Mouse (Mus musculus): ENCODE data around the gene 6430531B16Rik. TPM values are rescaled to one million over a fixed set of nuclear protein-coding genes. Genes with fewer than 3 reads are reported as not detected.
A peak's percentile ranks its signal among the peaks of the same experiment; 100 is the strongest.

The 6430531B16Rik gene
- polyA plus RNA-seq (2014; fragmentation: Nextera tagmentation; extraction: Ambion mirVana): 0.72 and 1.0 TPM in 2 replicates

DNA sequence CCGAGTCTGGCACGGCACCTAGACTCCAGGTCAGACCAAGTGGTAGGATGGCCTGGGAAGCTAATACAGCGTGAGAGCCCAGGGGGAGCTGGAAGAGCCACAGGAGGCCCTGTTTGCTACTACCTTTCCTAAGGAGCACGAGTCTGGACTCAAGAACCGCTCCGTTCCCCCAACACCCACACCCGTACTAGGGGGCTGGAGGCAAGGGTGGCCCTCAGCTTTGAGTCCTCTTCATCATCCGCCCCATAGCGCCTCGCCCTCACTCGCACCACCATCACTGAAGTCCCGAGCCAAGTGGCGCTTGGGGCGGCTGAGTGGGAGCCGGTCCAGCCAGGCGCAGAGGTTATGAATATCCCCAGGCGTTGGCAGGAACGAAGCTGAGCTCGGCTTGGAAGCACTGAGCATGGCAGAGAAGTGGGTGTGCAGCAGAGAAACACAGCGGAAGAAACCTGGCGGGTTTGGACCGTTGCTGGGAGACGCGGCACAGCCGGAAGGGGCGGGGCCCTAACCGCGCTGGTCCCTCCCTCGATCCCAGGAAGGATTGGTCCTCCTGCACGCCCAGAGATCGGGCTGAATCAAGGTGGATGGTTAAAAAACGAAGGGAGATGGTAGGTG lies at the start of gene 6430531B16Rik:
TSS of gene 6430531B16Rik (minus strand) at position 478 of the 615 bp plus-strand sequence.
- WGBS: 3% methylated on average over 32 of the region's 32 CpGs
- peak within 1 kb of the TSS; percentile 49 for H3K4me3 ChIP-seq (replicated peaks; ENCODE audit: low read length)
- peak; percentile 85 for DNase-seq (ENCODE audit: low spot score)
- H3K27ac ChIP-seq: peak within 1 kb of the TSS; percentile 64
- H3K9me3 ChIP-seq (ENCODE audit: control insufficient read depth, low read length): no peaks in the 10 kb centered on the region
- no peaks in the 10 kb centered on the region for H3K36me3 ChIP-seq (replicated peaks; ENCODE audit: control insufficient read depth, insufficient read depth)
- no peaks in the 10 kb centered on the region for H3K27me3 ChIP-seq (ENCODE audit: control insufficient read depth, insufficient read depth, low read length)
- peak within 1 kb of the TSS; percentile 70 for H3K9ac ChIP-seq
- ATAC-seq (ENCODE audit: low FRiP score): peak; percentile 94
- H3K4me1 ChIP-seq (replicated peaks; ENCODE audit: control insufficient read depth, insufficient read depth, low read length): peaks cover 13% of the 10 kb centered on the region; the same call in 1 of the 2 replicates
- peak within 1 kb of the TSS; percentile 88 for H3K4me2 ChIP-seq (replicated peaks)

- Histone ChIP-seq H3K4me3 (replicated peaks; ENCODE audit: low read length) (no peak overlapping the region), H3K27ac (no peak overlapping the region), H3K9me3 (ENCODE audit: control insufficient read depth, low read length) (no peaks in the 10 kb centered on the region), H3K4me1 (replicated peaks; ENCODE audit: control insufficient read depth, insufficient read depth, low read length) (no peaks in the 10 kb centered on the region), H3K27me3 (ENCODE audit: control insufficient read depth, insufficient read depth, low read length) (no peaks in the 10 kb centered on the region), H3K36me3 (replicated peaks; ENCODE audit: control insufficient read depth, insufficient read depth) (peaks cover 26% of the 10 kb centered on the region), H3K4me2 (replicated peaks) (no peak overlapping the region), H3K9ac (no peak overlapping the region)
- WGBS: 95% methylated on average over 17 of the region's 17 CpGs
- DNase-seq (ENCODE audit: low spot score) (no peak), ATAC-seq (ENCODE audit: low FRiP score) (no peak)
Measured at GRCm38 (mm10) chr7:140011336-140011735, 32.8 kb upstream of the 6430531B16Rik start.

DNA sequence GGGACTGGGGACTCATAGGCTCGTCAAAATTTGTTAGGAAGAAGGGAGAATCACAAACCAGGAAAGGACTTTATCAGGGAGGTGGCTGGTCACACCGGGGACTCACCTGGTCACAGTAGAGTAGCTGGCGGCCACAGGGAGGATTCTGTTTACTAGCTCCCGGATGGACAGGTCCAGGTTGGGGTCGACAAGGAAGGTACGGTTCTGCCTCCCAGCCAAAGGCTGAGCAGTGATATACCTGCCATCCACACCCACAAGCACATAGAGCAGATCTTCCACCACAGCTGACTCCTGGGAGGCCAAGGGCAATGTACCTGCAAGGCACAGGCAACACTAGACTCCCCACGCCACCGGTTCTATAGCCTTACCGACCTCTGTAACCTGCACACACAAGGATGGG lies 29.2 kb upstream of the 6430531B16Rik start:
- ATAC-seq (ENCODE audit: low FRiP score): no peak
- H3K4me1 ChIP-seq (replicated peaks; ENCODE audit: control insufficient read depth, insufficient read depth, low read length): no peaks in the 10 kb centered on the region
- 96% methylated on average over 9 of the region's 9 CpGs for whole genome bisulfite sequencing
- no peak overlapping the region for H3K9ac ChIP-seq
- no peak for DNase-seq (ENCODE audit: low spot score)
- H3K27me3 ChIP-seq (ENCODE audit: control insufficient read depth, insufficient read depth, low read length): no peaks in the 10 kb centered on the region
- no peak overlapping the region for H3K27ac ChIP-seq
- peaks cover 53% of the 10 kb centered on the region for H3K36me3 ChIP-seq (replicated peaks; ENCODE audit: control insufficient read depth, insufficient read depth)
- H3K4me2 ChIP-seq (replicated peaks): no peak overlapping the region
- H3K9me3 ChIP-seq (ENCODE audit: control insufficient read depth, low read length): no peaks in the 10 kb centered on the region
- H3K4me3 ChIP-seq (replicated peaks; ENCODE audit: low read length): no peak overlapping the region

DNA sequence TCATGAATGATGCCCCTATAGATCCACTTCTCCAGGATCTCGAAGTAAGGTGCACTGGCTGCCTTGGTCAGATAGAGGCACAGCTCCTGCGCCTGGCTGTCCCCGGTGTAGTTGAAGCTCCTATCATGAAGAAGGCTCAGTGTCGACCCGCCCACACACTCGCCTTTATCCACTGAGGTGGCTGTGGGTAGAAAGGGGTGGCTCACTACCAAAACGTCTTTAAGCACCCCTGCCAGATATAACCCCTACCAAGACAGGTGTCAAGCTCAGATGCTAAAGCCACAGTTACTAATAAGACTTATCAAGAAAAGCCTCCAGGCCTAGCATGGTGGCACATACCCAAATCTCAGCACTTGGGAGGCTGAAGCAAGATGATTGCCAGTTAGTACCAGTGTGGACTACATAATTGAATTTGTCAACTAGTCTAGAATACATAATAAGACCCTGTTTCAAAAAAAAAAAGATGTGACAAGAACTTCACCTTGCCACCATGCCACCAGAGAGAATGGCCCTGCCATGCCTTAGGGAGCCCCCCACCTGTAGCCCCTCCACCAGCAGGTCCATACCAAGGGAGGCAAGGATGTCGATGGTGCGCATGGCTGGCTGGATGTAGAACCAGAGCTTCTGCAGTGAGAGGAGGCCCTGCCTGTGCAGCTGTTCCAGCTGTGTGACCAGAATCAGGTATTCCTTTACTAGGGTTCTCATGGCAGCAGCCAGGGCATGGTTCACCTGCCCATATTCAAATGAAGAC lies 28.5 kb upstream of the 6430531B16Rik start:
- Histone ChIP-seq H3K9me3 (ENCODE audit: control insufficient read depth, low read length) (no peaks in the 10 kb centered on the region), H3K4me3 (replicated peaks; ENCODE audit: low read length) (no peak overlapping the region), H3K36me3 (replicated peaks; ENCODE audit: control insufficient read depth, insufficient read depth) (peaks cover 60% of the 10 kb centered on the region), H3K9ac (no peak overlapping the region), H3K27me3 (ENCODE audit: control insufficient read depth, insufficient read depth, low read length) (no peaks in the 10 kb centered on the region), H3K27ac (no peak overlapping the region), H3K4me2 (replicated peaks) (no peak overlapping the region), H3K4me1 (replicated peaks; ENCODE audit: control insufficient read depth, insufficient read depth, low read length) (no peaks in the 10 kb centered on the region)
- DNase-seq (ENCODE audit: low spot score) (no peak), ATAC-seq (ENCODE audit: low FRiP score) (no peak)
- WGBS: 93% methylated on average over 9 of the region's 9 CpGs

- no peak for ATAC-seq (ENCODE audit: low FRiP score)
- Histone ChIP-seq H3K9me3 (ENCODE audit: control insufficient read depth, low read length) (no peaks in the 10 kb centered on the region), H3K4me2 (replicated peaks) (no peak overlapping the region), H3K36me3 (replicated peaks; ENCODE audit: control insufficient read depth, insufficient read depth) (peaks cover 82% of the 10 kb centered on the region), H3K27me3 (ENCODE audit: control insufficient read depth, insufficient read depth, low read length) (no peaks in the 10 kb centered on the region), H3K9ac (no peak overlapping the region), H3K27ac (no peak overlapping the region), H3K4me3 (replicated peaks; ENCODE audit: low read length) (no peak overlapping the region), H3K4me1 (replicated peaks; ENCODE audit: control insufficient read depth, insufficient read depth, low read length) (no peaks in the 10 kb centered on the region)
- WGBS: 95% methylated on average over 8 of the region's 8 CpGs
- no peak for DNase-seq (ENCODE audit: low spot score)
Measured at GRCm38 (mm10) chr7:140004666-140005065, 26.1 kb upstream of the 6430531B16Rik start.

- Histone ChIP-seq H3K4me2 (replicated peaks) (no peak overlapping the region), H3K9ac (no peak overlapping the region), H3K9me3 (ENCODE audit: control insufficient read depth, low read length) (no peaks in the 10 kb centered on the region), H3K27ac (no peak overlapping the region), H3K4me1 (replicated peaks; ENCODE audit: control insufficient read depth, insufficient read depth, low read length) (no peaks in the 10 kb centered on the region), H3K36me3 (replicated peaks; ENCODE audit: control insufficient read depth, insufficient read depth) (peaks cover 96% of the 10 kb centered on the region), H3K4me3 (replicated peaks; ENCODE audit: low read length) (no peak overlapping the region), H3K27me3 (ENCODE audit: control insufficient read depth, insufficient read depth, low read length) (no peaks in the 10 kb centered on the region)
- ATAC-seq (ENCODE audit: low FRiP score) (no peak), DNase-seq (ENCODE audit: low spot score) (no peak)
- 66% methylated on average over 12 of the region's 12 CpGs for WGBS
Measured at GRCm38 (mm10) chr7:140001086-140001740, 22.7 kb upstream of the 6430531B16Rik start.

DNA sequence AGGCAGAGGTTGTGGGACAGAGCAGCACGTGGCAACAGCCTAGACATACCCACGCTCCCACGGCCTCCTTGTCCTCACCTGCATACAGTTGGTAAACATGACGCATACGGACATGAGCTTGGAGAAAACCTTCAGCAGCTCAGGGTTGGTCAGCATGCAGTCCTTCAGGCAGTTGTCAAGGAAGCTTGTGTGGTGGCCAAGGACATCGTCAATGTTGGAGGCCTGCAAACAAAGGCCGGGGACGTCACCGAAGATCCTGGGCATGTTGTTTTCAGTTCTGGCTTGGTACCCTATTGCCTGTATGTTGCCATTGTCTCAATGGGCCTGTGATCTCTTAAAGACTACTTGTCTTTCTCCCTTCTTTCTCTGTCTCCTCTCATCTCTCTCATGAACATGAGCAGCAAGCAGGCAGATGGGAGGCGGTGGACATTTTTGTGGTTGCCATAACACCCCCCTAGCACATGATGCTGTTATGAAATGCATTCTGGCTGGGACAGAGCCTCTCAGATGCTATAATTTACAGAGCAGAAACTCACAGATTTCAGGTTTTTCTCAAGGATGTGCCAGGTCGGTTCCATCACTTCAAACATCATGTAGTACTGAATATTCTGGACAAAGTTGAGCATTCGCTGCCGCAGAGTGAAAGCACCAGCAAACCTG lies 20.3 kb upstream of the 6430531B16Rik start:
- Histone ChIP-seq H3K9ac (no peak overlapping the region), H3K4me3 (replicated peaks; ENCODE audit: low read length) (no peak overlapping the region), H3K4me1 (replicated peaks; ENCODE audit: control insufficient read depth, insufficient read depth, low read length) (no peaks in the 10 kb centered on the region), H3K4me2 (replicated peaks) (no peak overlapping the region), H3K36me3 (replicated peaks; ENCODE audit: control insufficient read depth, insufficient read depth) (peaks cover 86% of the 10 kb centered on the region), H3K9me3 (ENCODE audit: control insufficient read depth, low read length) (no peaks in the 10 kb centered on the region), H3K27me3 (ENCODE audit: control insufficient read depth, insufficient read depth, low read length) (no peaks in the 10 kb centered on the region), H3K27ac (no peak overlapping the region)
- ATAC-seq (ENCODE audit: low FRiP score) (no peak), DNase-seq (ENCODE audit: low spot score) (no peak)
- 93% methylated on average over 13 of the region's 13 CpGs for WGBS

DNA sequence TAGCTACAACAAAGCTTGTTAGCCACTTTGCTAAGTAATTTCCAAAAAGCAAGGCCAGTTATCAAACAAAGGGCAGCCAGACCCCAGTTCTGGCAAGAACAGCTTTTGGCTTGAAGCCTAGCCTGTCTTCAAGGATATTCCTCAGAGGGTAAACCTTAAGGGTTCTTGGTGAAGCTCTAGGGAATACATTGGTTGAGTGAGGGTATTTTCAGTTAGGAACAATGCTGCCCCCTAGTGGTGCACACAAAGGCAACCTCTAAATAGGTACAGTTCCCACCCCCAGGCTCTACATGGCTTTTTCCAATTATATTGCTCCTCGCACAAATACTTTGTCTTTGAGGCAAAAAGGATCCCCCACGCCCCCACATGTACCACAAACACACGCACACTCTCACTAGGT lies 16.1 kb upstream of the 6430531B16Rik start:
- Histone ChIP-seq H3K27ac (no peak overlapping the region), H3K4me2 (replicated peaks) (no peak overlapping the region), H3K9ac (no peak overlapping the region), H3K36me3 (replicated peaks; ENCODE audit: control insufficient read depth, insufficient read depth) (peaks cover 47% of the 10 kb centered on the region), H3K4me3 (replicated peaks; ENCODE audit: low read length) (no peak overlapping the region), H3K9me3 (ENCODE audit: control insufficient read depth, low read length) (no peaks in the 10 kb centered on the region), H3K27me3 (ENCODE audit: control insufficient read depth, insufficient read depth, low read length) (no peaks in the 10 kb centered on the region), H3K4me1 (replicated peaks; ENCODE audit: control insufficient read depth, insufficient read depth, low read length) (no peaks in the 10 kb centered on the region)
- whole genome bisulfite sequencing: 35% methylated on average over 3 of the region's 3 CpGs
- no peak for ATAC-seq (ENCODE audit: low FRiP score)
- DNase-seq (ENCODE audit: low spot score): peak; percentile 72

DNA sequence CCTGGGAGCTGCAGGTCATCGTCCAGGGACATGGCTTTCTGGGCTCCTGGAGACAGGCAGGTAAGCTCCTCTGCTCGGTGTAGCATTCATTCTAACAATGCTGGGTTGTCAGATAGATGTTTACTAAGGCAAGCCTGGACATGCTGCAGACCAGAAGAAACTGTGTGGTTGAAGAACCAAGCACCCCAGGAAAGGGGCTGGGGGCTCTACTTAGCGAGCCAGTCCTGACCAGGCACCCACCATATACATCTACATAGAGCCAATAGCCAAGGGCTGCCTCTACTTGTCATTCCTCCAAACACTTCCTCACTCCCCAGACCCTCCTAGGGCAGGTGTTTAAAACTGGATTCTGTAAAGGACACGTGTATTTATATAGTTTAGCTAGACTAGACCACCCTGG lies 15.6 kb upstream of the 6430531B16Rik start:
- Histone ChIP-seq H3K4me2 (replicated peaks) (no peak overlapping the region), H3K9ac (no peak overlapping the region), H3K27ac (no peak overlapping the region), H3K4me1 (replicated peaks; ENCODE audit: control insufficient read depth, insufficient read depth, low read length) (no peaks in the 10 kb centered on the region), H3K36me3 (replicated peaks; ENCODE audit: control insufficient read depth, insufficient read depth) (peaks cover 43% of the 10 kb centered on the region), H3K27me3 (ENCODE audit: control insufficient read depth, insufficient read depth, low read length) (no peaks in the 10 kb centered on the region), H3K9me3 (ENCODE audit: control insufficient read depth, low read length) (no peaks in the 10 kb centered on the region), H3K4me3 (replicated peaks; ENCODE audit: low read length) (no peak overlapping the region)
- WGBS: 79% methylated on average over 4 of the region's 4 CpGs
- DNase-seq (ENCODE audit: low spot score) (no peak), ATAC-seq (ENCODE audit: low FRiP score) (no peak)
